Mouse (Mus musculus): ENCODE data around the gene Ikzf1.

- TF ChIP-seq CTCF (IDR thresholded peaks at IDR 0.05; ENCODE audit: borderline replicate concordance, control insufficient read depth, extremely low read depth, insufficient read depth, low read length, poor library complexity) (no peak), POLR2A (IDR thresholded peaks at IDR 0.05; ENCODE audit: control insufficient read depth, extremely low read depth, insufficient read depth, low read length, poor library complexity) (no peak)
Observed at GRCm38 (mm10) chr11:11766105-11766504, 81.3 kb downstream of the Ikzf1 start.
